Mouse (Mus musculus): ENCODE measurements around the gene Fkbp6. TPM values are rescaled to one million over a fixed set of nuclear protein-coding genes. Genes with fewer than 3 reads are reported as not detected.

The Fkbp6 gene
- polyA plus RNA-seq, 1 experiment from 2014 or later: 0.18 TPM

- H3K4me2 ChIP-seq (replicated peaks): no peak overlapping the region
- no peaks in the 10 kb centered on the region for H3K27me3 ChIP-seq
- no peak overlapping the region for H3K4me3 ChIP-seq
- H3K9ac ChIP-seq (replicated peaks): no peak overlapping the region
- H3K36me3 ChIP-seq: no peaks in the 10 kb centered on the region
- no peak overlapping the region for H3K27ac ChIP-seq (replicated peaks)
- ATAC-seq (replicated peaks): no peak
- H3K9me3 ChIP-seq: no peaks in the 10 kb centered on the region
- no peaks in the 10 kb centered on the region for H3K4me1 ChIP-seq
- WGBS: 38% methylated on average over 3 of the region's 3 CpGs
Measured at GRCm38 (mm10) chr5:135301916-135302315, 47.9 kb downstream of the Fkbp6 start.

GRCm38 (mm10) chr5:135292001-135292400 lies 57.8 kb downstream of the Fkbp6 start:
- WGBS: 95% methylated on average over 2 of the region's 2 CpGs
- no peaks in the 10 kb centered on the region for H3K27me3 ChIP-seq
- ATAC-seq (replicated peaks): no peak
- no peaks in the 10 kb centered on the region for H3K36me3 ChIP-seq
- H3K27ac ChIP-seq (replicated peaks): no peak overlapping the region
- no peaks in the 10 kb centered on the region for H3K9me3 ChIP-seq
- no peak overlapping the region for H3K4me2 ChIP-seq (replicated peaks)
- no peak overlapping the region for H3K4me3 ChIP-seq
- H3K4me1 ChIP-seq: no peaks in the 10 kb centered on the region
- no peak overlapping the region for H3K9ac ChIP-seq (replicated peaks)

- H3K4me1 ChIP-seq: no peaks in the 10 kb centered on the region
- no peak overlapping the region for H3K9ac ChIP-seq (replicated peaks)
- H3K36me3 ChIP-seq: no peaks in the 10 kb centered on the region
- H3K4me2 ChIP-seq (replicated peaks): no peak overlapping the region
- H3K27me3 ChIP-seq: no peaks in the 10 kb centered on the region
- H3K27ac ChIP-seq (replicated peaks): no peak overlapping the region
- WGBS: 30% methylated on average over 4 of the region's 4 CpGs
- no peaks in the 10 kb centered on the region for H3K9me3 ChIP-seq
- no peak overlapping the region for H3K4me3 ChIP-seq
- ATAC-seq (replicated peaks): no peak
Measured at GRCm38 (mm10) chr5:135291193-135291592, 58.7 kb downstream of the Fkbp6 start.

GRCm38 (mm10) chr5:135290703-135291102 lies 59.1 kb downstream of the Fkbp6 start:
- no peaks in the 10 kb centered on the region for H3K36me3 ChIP-seq
- H3K4me2 ChIP-seq (replicated peaks): no peak overlapping the region
- H3K27me3 ChIP-seq: no peaks in the 10 kb centered on the region
- H3K4me1 ChIP-seq: no peaks in the 10 kb centered on the region
- no peaks in the 10 kb centered on the region for H3K9me3 ChIP-seq
- H3K27ac ChIP-seq (replicated peaks): no peak overlapping the region
- WGBS: 84% methylated on average over 6 of the region's 6 CpGs
- H3K4me3 ChIP-seq: no peak overlapping the region
- no peak overlapping the region for H3K9ac ChIP-seq (replicated peaks)
- no peak for ATAC-seq (replicated peaks)

- H3K4me1 ChIP-seq: peaks cover 3% of the 10 kb centered on the region; the same call in 1 of the 2 replicates
- no peaks in the 10 kb centered on the region for H3K9me3 ChIP-seq
- no peak overlapping the region for H3K4me2 ChIP-seq (replicated peaks)
- no peak overlapping the region for H3K9ac ChIP-seq (replicated peaks)
- no peaks in the 10 kb centered on the region for H3K27me3 ChIP-seq
- no peak overlapping the region for H3K4me3 ChIP-seq
- WGBS: 76% methylated on average over 5 of the region's 5 CpGs
- H3K36me3 ChIP-seq: no peaks in the 10 kb centered on the region
- no peak for ATAC-seq (replicated peaks)
- H3K27ac ChIP-seq (replicated peaks): no peak overlapping the region
Measured at GRCm38 (mm10) chr5:135286926-135287325, 62.9 kb downstream of the Fkbp6 start.

- H3K9ac ChIP-seq (replicated peaks): no peak overlapping the region
- no peaks in the 10 kb centered on the region for H3K36me3 ChIP-seq
- H3K4me3 ChIP-seq: no peak overlapping the region
- H3K27me3 ChIP-seq: no peaks in the 10 kb centered on the region
- no peak overlapping the region for H3K4me2 ChIP-seq (replicated peaks)
- H3K9me3 ChIP-seq: no peaks in the 10 kb centered on the region
- no peak overlapping the region for H3K27ac ChIP-seq (replicated peaks)
- peaks cover 3% of the 10 kb centered on the region; the same call in 1 of the 2 replicates for H3K4me1 ChIP-seq
- WGBS: 0% methylated on average over 6 of the region's 6 CpGs
- peak; percentile 46 for ATAC-seq (replicated peaks)
Measured at GRCm38 (mm10) chr5:135286185-135286584, 63.7 kb downstream of the Fkbp6 start.

GRCm38 (mm10) chr5:135285211-135285610 lies 64.6 kb downstream of the Fkbp6 start:
- H3K27ac ChIP-seq (replicated peaks): no peak overlapping the region
- ATAC-seq (replicated peaks): no peak

GRCm38 (mm10) chr5:135280226-135280625 lies 69.6 kb downstream of the Fkbp6 start:
- Histone ChIP-seq H3K4me2 (replicated peaks) (no peak overlapping the region), H3K9me3 (no peaks in the 10 kb centered on the region), H3K27ac (replicated peaks) (no peak overlapping the region), H3K36me3 (no peaks in the 10 kb centered on the region), H3K27me3 (no peaks in the 10 kb centered on the region), H3K4me1 (peaks cover 14% of the 10 kb centered on the region), H3K9ac (replicated peaks) (no peak overlapping the region), H3K4me3 (no peak overlapping the region)
- WGBS: 73% methylated on average over 9 of the region's 9 CpGs
- no peak for ATAC-seq (replicated peaks)

More at GRCm38 (mm10) chr5:135285211-135285610, 64.6 kb downstream of the Fkbp6 start:
- 23% methylated on average over 3 of the region's 3 CpGs for WGBS
- Histone ChIP-seq H3K9me3 (no peaks in the 10 kb centered on the region), H3K36me3 (no peaks in the 10 kb centered on the region), H3K27me3 (no peaks in the 10 kb centered on the region), H3K4me1 (peaks cover 3% of the 10 kb centered on the region; the same call in 1 of the 2 replicates), H3K9ac (replicated peaks) (no peak overlapping the region), H3K4me3 (no peak overlapping the region), H3K4me2 (replicated peaks) (no peak overlapping the region)

GRCm38 (mm10) chr5:135276597-135276996 lies 73.2 kb downstream of the Fkbp6 start:
- H3K9ac ChIP-seq (replicated peaks): 0 out of 2 replicates have a peak overlapping the region, but pooled peaks have one; percentile 33
- no peaks in the 10 kb centered on the region for H3K27me3 ChIP-seq
- H3K9me3 ChIP-seq: no peaks in the 10 kb centered on the region
- ATAC-seq (replicated peaks): no peak
- H3K4me2 ChIP-seq (replicated peaks): peak overlapping the region; percentile 38
- peaks cover 30% of the 10 kb centered on the region for H3K4me1 ChIP-seq
- no peak overlapping the region for H3K27ac ChIP-seq (replicated peaks)
- no peaks in the 10 kb centered on the region for H3K36me3 ChIP-seq
- WGBS: 3% methylated on average over 36 of the region's 36 CpGs
- H3K4me3 ChIP-seq: peak overlapping the region; percentile 19

- ATAC-seq (replicated peaks): peak; percentile 49; the same call in 1 of the 2 replicates
- Histone ChIP-seq H3K9me3 (no peaks in the 10 kb centered on the region), H3K27me3 (no peaks in the 10 kb centered on the region), H3K36me3 (no peaks in the 10 kb centered on the region), H3K9ac (replicated peaks) (no peak overlapping the region; the same call in 1 of the 2 replicates), H3K4me2 (replicated peaks) (peak overlapping the region; percentile 26), H3K27ac (replicated peaks) (peak overlapping the region; percentile 53), H3K4me3 (peak overlapping the region; percentile 15), H3K4me1 (peaks cover 38% of the 10 kb centered on the region)
- WGBS: 4% methylated on average over 15 of the region's 15 CpGs
Measured at GRCm38 (mm10) chr5:135274663-135275396, 75.0 kb downstream of the Fkbp6 start.

GRCm38 (mm10) chr5:135271563-135272165 lies 78.2 kb downstream of the Fkbp6 start:
- peak; percentile 68 for ATAC-seq (replicated peaks)
- H3K9me3 ChIP-seq: no peaks in the 10 kb centered on the region
- peak overlapping the region; percentile 77 for H3K27ac ChIP-seq (replicated peaks)
- H3K4me1 ChIP-seq: peaks cover 36% of the 10 kb centered on the region
- no peak overlapping the region for H3K4me3 ChIP-seq
- H3K9ac ChIP-seq (replicated peaks): no peak overlapping the region
- no peak overlapping the region for H3K4me2 ChIP-seq (replicated peaks)
- H3K27me3 ChIP-seq: no peaks in the 10 kb centered on the region
- 15% methylated on average over 12 of the region's 12 CpGs for WGBS
- H3K36me3 ChIP-seq: no peaks in the 10 kb centered on the region

GRCm38 (mm10) chr5:135270361-135270760 lies 79.5 kb downstream of the Fkbp6 start:
- no peak overlapping the region for H3K9ac ChIP-seq (replicated peaks)
- no peak for ATAC-seq (replicated peaks)
- H3K4me1 ChIP-seq: peaks cover 27% of the 10 kb centered on the region
- no peaks in the 10 kb centered on the region for H3K36me3 ChIP-seq
- H3K4me2 ChIP-seq (replicated peaks): no peak overlapping the region
- WGBS: 87% methylated on average over 4 of the region's 4 CpGs
- no peak overlapping the region for H3K27ac ChIP-seq (replicated peaks)
- H3K9me3 ChIP-seq: no peaks in the 10 kb centered on the region
- no peak overlapping the region for H3K4me3 ChIP-seq
- H3K27me3 ChIP-seq: no peaks in the 10 kb centered on the region

Measured in forebrain, embryonic 15.5 days (tissue).